Mouse (Mus musculus) mature B cell (primary cell): ENCODE measurements around the gene Eef1b2.
"Not testable (repeated sequence)": the region's sequence is repeated elsewhere in the genome, so short reads cannot be mapped to it uniquely, and the experiment has no call there.

Experiments used
- in situ Hi-C: fragments of 300-500 bp; cut with MboI; formaldehyde crosslinking; loops from 2 replicates; pipeline ENCODE4 v1.14.3; 2019

Gene Eef1b2

GRCm38 (mm10) chr1:63176604-63177421, at the start of gene Eef1b2, which contains the start of gene Ndufs1:
Gene Eef1b2 (plus strand): TSS chr1:63176825.
Gene Ndufs1 (minus strand): TSS chr1:63176833.
- in situ Hi-C loops, result loop anchor here (10.0 kb wide), 1 partner anchor 1998 kb away; no protein-coding TSS in a partner anchor

GRCm38 (mm10) chr1:63129273-63129672, 47.4 kb upstream of the Eef1b2 start:
- in situ Hi-C loops, result no loop called here

- in situ Hi-C loops, result no loop called here
Measured at GRCm38 (mm10) chr1:63129857-63130690, 46.6 kb upstream of the Eef1b2 start.

- in situ Hi-C loops, result no loop called here
Measured at GRCm38 (mm10) chr1:63130883-63131282, 45.7 kb upstream of the Eef1b2 start.

GRCm38 (mm10) chr1:63131766-63132165, 44.9 kb upstream of the Eef1b2 start:
- in situ Hi-C loops, result no loop called here

GRCm38 (mm10) chr1:63134530-63134929, 42.1 kb upstream of the Eef1b2 start:
- in situ Hi-C loops, result no loop called here

GRCm38 (mm10) chr1:63137971-63138370, 38.7 kb upstream of the Eef1b2 start:
- in situ Hi-C loops, result no loop called here

- in situ Hi-C loops, result not testable (repeated sequence)
Measured at GRCm38 (mm10) chr1:63138586-63138985, 38.0 kb upstream of the Eef1b2 start.

- in situ Hi-C loops, result no loop called here
Measured at GRCm38 (mm10) chr1:63140231-63140630, 36.4 kb upstream of the Eef1b2 start.

- in situ Hi-C loops, result no loop called here
Measured at GRCm38 (mm10) chr1:63168638-63169037, 8.0 kb upstream of the Eef1b2 start.

- in situ Hi-C loops, result loop anchor here (10.0 kb wide), 1 partner anchor 1999 kb away; no protein-coding TSS in a partner anchor
Measured at GRCm38 (mm10) chr1:63175853-63176252, 772 bp upstream of the Eef1b2 start.

- in situ Hi-C loops, result loop anchor here (10.0 kb wide), 1 partner anchor 1999 kb away; no protein-coding TSS in a partner anchor
Measured at GRCm38 (mm10) chr1:63176259-63176603, 394 bp upstream of the Eef1b2 start.

GRCm38 (mm10) chr1:63178308-63178707, 1.7 kb downstream of the Eef1b2 start:
- in situ Hi-C loops, result loop anchor here (10.0 kb wide), 1 partner anchor 1996 kb away; no protein-coding TSS in a partner anchor

- in situ Hi-C loops, result no loop called here
Measured at GRCm38 (mm10) chr1:63180122-63180521, 3.5 kb downstream of the Eef1b2 start.

- in situ Hi-C loops, result not testable (repeated sequence)
Measured at GRCm38 (mm10) chr1:63180575-63180974, 4.0 kb downstream of the Eef1b2 start.

- in situ Hi-C loops, result no loop called here
Measured at GRCm38 (mm10) chr1:63181019-63181418, 4.4 kb downstream of the Eef1b2 start.

- in situ Hi-C loops, result no loop called here
Measured at GRCm38 (mm10) chr1:63181480-63181879, 4.9 kb downstream of the Eef1b2 start.

- in situ Hi-C loops, result no loop called here
Measured at GRCm38 (mm10) chr1:63182212-63182611, 5.6 kb downstream of the Eef1b2 start.

- in situ Hi-C loops, result no loop called here
Measured at GRCm38 (mm10) chr1:63182636-63183270, 6.1 kb downstream of the Eef1b2 start.

GRCm38 (mm10) chr1:63185430-63185829, 8.8 kb downstream of the Eef1b2 start:
- in situ Hi-C loops, result not testable (repeated sequence)

- in situ Hi-C loops, result no loop called here
Measured at GRCm38 (mm10) chr1:63188536-63188935, 11.9 kb downstream of the Eef1b2 start.

- in situ Hi-C loops, result no loop called here
Measured at GRCm38 (mm10) chr1:63190851-63191250, 14.2 kb downstream of the Eef1b2 start.
